Mouse (Mus musculus): ENCODE measurements around the gene Igdcc4. TPM values are rescaled to one million over a fixed set of nuclear protein-coding genes. Genes with fewer than 3 reads are reported as not detected.

Gene Igdcc4
- total and polyA plus RNA-seq, 3 experiments = 0.22 TPM; not detected in 2

DNA sequence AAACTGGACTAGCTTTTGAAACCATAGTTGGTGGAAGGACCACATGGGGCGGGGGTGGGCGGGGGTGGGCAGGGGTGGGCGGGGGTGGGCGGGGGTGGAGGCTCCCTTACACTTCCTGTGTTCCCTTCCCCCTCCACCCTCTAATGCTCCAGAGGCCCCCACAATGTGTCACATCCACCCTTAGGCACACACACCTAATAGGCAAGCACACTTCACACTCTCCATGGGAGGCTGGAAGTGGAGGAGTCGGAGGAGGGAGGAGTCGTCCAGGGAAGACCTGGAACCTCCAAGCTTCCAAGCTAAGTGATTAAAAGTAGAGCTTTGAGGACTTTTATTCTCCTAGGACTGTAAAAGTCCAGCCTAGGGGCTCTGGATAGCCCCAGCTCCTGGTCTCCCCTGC, 67.2 kb downstream of the Igdcc4 start:
- no peak for DNase-seq (ENCODE audit: low spot score)
- H3K9me3 ChIP-seq (replicated peaks) = no peaks in the 10 kb centered on the region
- no peak overlapping the region for H3K4me3 ChIP-seq (ENCODE audit: low read depth, low read length)
- no peaks in the 10 kb centered on the region for H3K4me1 ChIP-seq (ENCODE audit: insufficient read depth, low read depth, low read length)
- peaks cover 36% of the 10 kb centered on the region for H3K27me3 ChIP-seq (ENCODE audit: insufficient read depth, low read length)
- no peaks in the 10 kb centered on the region for H3K36me3 ChIP-seq (replicated peaks)
- TF ChIP-seq CTCF (IDR thresholded peaks at IDR 0.05; ENCODE audit: low read depth, low read length) (no peak), POLR2AphosphoS5 (IDR thresholded peaks at IDR 0.05; ENCODE audit: insufficient replicate concordance, low read depth, low read length) (no peak), GATA2 (IDR thresholded peaks at IDR 0.05; ENCODE audit: borderline replicate concordance, low read depth, low read length) (no peak)
- ATAC-seq (ENCODE audit: extremely low read depth, insufficient number of reproducible peaks, low FRiP score, poor library complexity, severe bottlenecking) = no peak

- DNase-seq (ENCODE audit: low spot score) = no peak
- ATAC-seq (ENCODE audit: extremely low read depth, insufficient number of reproducible peaks, low FRiP score, poor library complexity, severe bottlenecking) = no peak
- no peaks in the 10 kb centered on the region for H3K36me3 ChIP-seq (replicated peaks)
- no peak overlapping the region for H3K4me3 ChIP-seq (ENCODE audit: low read depth, low read length)
- peaks cover 36% of the 10 kb centered on the region for H3K27me3 ChIP-seq (ENCODE audit: insufficient read depth, low read length)
- H3K4me1 ChIP-seq (ENCODE audit: insufficient read depth, low read depth, low read length) = no peaks in the 10 kb centered on the region
- TF ChIP-seq GATA2 (IDR thresholded peaks at IDR 0.05; ENCODE audit: borderline replicate concordance, low read depth, low read length) (no peak), CTCF (IDR thresholded peaks at IDR 0.05; ENCODE audit: low read depth, low read length) (no peak), TAL1 (conservative IDR thresholded peaks at IDR 0.05; ENCODE audit: low read depth, low read length) (no peak), POLR2AphosphoS5 (IDR thresholded peaks at IDR 0.05; ENCODE audit: insufficient replicate concordance, low read depth, low read length) (no peak), GATA1 (IDR thresholded peaks at IDR 0.05; ENCODE audit: borderline replicate concordance, low read length) (no peak)
- H3K9me3 ChIP-seq (replicated peaks) = no peaks in the 10 kb centered on the region
These were observed 67.7 kb downstream of the Igdcc4 start for GRCm38 (mm10) chr9:65168952-65169351.

- TF ChIP-seq CTCF (IDR thresholded peaks at IDR 0.05; ENCODE audit: low read depth, low read length) (no peak), POLR2AphosphoS5 (IDR thresholded peaks at IDR 0.05; ENCODE audit: insufficient replicate concordance, low read depth, low read length) (no peak), TAL1 (conservative IDR thresholded peaks at IDR 0.05; ENCODE audit: low read depth, low read length) (no peak), GATA2 (IDR thresholded peaks at IDR 0.05; ENCODE audit: borderline replicate concordance, low read depth, low read length) (no peak), GATA1 (IDR thresholded peaks at IDR 0.05; ENCODE audit: borderline replicate concordance, low read length) (no peak)
- H3K9me3 ChIP-seq (replicated peaks) = no peaks in the 10 kb centered on the region
- ATAC-seq (ENCODE audit: extremely low read depth, insufficient number of reproducible peaks, low FRiP score, poor library complexity, severe bottlenecking) = no peak
These were observed 71.4 kb downstream of the Igdcc4 start for GRCm38 (mm10) chr9:65172654-65173053.

GRCm38 (mm10) chr9:65175234-65175938, 74.1 kb downstream of the Igdcc4 start:
- Histone ChIP-seq H3K4me3 (ENCODE audit: low read depth, low read length) (no peak overlapping the region), H3K9me3 (replicated peaks) (no peaks in the 10 kb centered on the region), H3K27me3 (ENCODE audit: insufficient read depth, low read length) (peaks cover 48% of the 10 kb centered on the region), H3K36me3 (replicated peaks) (no peaks in the 10 kb centered on the region), H3K4me1 (ENCODE audit: insufficient read depth, low read depth, low read length) (peaks cover 2% of the 10 kb centered on the region; the same call in 1 of the 2 replicates)
- ATAC-seq (ENCODE audit: extremely low read depth, insufficient number of reproducible peaks, low FRiP score, poor library complexity, severe bottlenecking) = no peak
- TF ChIP-seq TAL1 (conservative IDR thresholded peaks at IDR 0.05; ENCODE audit: low read depth, low read length) = no peak
- TF ChIP-seq GATA1 (IDR thresholded peaks at IDR 0.05; ENCODE audit: borderline replicate concordance, low read length) = no peak
- no peak for TF ChIP-seq GATA2 (IDR thresholded peaks at IDR 0.05; ENCODE audit: borderline replicate concordance, low read depth, low read length)
- no peak for TF ChIP-seq POLR2AphosphoS5 (IDR thresholded peaks at IDR 0.05; ENCODE audit: insufficient replicate concordance, low read depth, low read length)
- no peak for TF ChIP-seq CTCF (IDR thresholded peaks at IDR 0.05; ENCODE audit: low read depth, low read length)
- DNase-seq (ENCODE audit: low spot score) = no peak

More at GRCm38 (mm10) chr9:65172654-65173053, 71.4 kb downstream of the Igdcc4 start:
- Histone ChIP-seq H3K36me3 (replicated peaks) (no peaks in the 10 kb centered on the region), H3K4me3 (ENCODE audit: low read depth, low read length) (no peak overlapping the region), H3K4me1 (ENCODE audit: insufficient read depth, low read depth, low read length) (no peaks in the 10 kb centered on the region), H3K27me3 (ENCODE audit: insufficient read depth, low read length) (peaks cover 34% of the 10 kb centered on the region)
- DNase-seq (ENCODE audit: low spot score) = no peak

DNA sequence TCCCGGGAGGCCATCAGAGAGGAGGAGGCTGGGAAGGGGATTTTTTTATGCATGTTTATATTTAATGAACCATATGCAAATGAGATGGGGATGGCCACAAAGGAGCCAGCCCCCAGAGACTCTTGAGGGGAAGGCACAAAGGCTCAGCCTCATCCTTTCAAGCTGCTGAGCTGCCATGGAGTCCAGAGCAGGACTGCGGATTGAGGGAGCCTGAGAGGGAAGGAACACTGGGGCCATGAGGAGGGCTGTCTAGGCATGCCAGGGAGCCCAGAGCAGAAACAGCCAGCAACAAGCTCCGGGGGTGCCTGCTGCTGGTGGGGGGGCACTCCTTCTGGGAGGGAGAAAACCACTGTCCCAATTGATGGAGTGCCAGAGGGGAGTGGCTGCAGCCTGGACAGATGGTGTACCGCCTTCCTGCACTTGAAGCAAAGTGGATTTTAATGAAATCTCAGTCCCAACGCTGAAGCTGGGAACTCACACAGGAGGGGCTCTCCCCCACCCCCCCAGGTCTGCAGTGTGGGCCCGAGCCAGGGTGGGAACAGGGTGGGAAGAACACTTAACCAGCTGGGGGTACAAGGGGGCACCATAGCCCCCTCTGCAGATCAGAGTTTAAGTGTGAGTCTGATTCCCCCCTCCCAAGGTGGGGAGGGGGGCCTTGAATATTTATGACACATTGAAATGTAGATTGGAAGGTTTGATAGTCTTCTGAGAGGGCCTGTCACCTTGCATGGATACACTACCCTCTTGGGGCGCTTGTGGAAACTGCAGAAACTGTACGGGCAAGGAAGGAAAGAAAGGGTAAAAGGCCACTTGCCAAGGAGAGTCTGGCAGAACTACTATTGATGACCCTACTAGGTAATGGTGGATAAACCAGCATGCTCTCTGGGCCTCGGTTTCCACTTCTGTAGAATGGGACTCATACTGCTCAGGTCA, 74.9 kb downstream of the Igdcc4 start:
- no peak overlapping the region for H3K4me3 ChIP-seq (ENCODE audit: low read depth, low read length)
- TF ChIP-seq GATA2 (IDR thresholded peaks at IDR 0.05; ENCODE audit: borderline replicate concordance, low read depth, low read length) = no peak
- TF ChIP-seq POLR2AphosphoS5 (IDR thresholded peaks at IDR 0.05; ENCODE audit: insufficient replicate concordance, low read depth, low read length) = no peak
- no peak for TF ChIP-seq GATA1 (IDR thresholded peaks at IDR 0.05; ENCODE audit: borderline replicate concordance, low read length)
- no peak for TF ChIP-seq TAL1 (conservative IDR thresholded peaks at IDR 0.05; ENCODE audit: low read depth, low read length)
- TF ChIP-seq CTCF (IDR thresholded peaks at IDR 0.05; ENCODE audit: low read depth, low read length) = no peak
- H3K36me3 ChIP-seq (replicated peaks) = no peaks in the 10 kb centered on the region
- DNase-seq (ENCODE audit: low spot score) = no peak
- H3K27me3 ChIP-seq (ENCODE audit: insufficient read depth, low read length) = peaks cover 53% of the 10 kb centered on the region
- peaks cover 3% of the 10 kb centered on the region; the same call in 1 of the 2 replicates for H3K4me1 ChIP-seq (ENCODE audit: insufficient read depth, low read depth, low read length)
- no peak for ATAC-seq (ENCODE audit: extremely low read depth, insufficient number of reproducible peaks, low FRiP score, poor library complexity, severe bottlenecking)
- H3K9me3 ChIP-seq (replicated peaks) = no peaks in the 10 kb centered on the region

DNA sequence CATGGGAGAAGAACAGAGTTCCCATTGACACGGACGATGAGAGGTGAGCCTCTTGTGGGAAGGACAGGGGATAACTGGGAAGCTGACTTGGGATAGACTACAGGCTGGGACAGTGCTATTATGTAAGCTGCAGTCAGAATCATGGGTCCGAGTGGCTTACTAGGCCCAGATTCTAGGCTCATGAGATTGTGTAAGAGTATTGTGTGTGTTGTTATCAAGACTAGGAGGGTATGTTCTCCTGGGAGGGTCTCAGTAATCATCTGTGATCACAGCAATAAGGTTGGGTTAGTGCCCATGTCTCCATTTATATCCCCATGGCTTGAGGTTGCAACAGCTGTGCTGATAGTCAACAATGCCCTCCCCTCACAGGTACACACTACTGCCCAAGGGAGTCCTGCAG, 76.2 kb downstream of the Igdcc4 start:
- H3K36me3 ChIP-seq (replicated peaks) = no peaks in the 10 kb centered on the region
- no peak for ATAC-seq (ENCODE audit: extremely low read depth, insufficient number of reproducible peaks, low FRiP score, poor library complexity, severe bottlenecking)
- peaks cover 3% of the 10 kb centered on the region; the same call in 1 of the 2 replicates for H3K4me1 ChIP-seq (ENCODE audit: insufficient read depth, low read depth, low read length)
- TF ChIP-seq TAL1 (conservative IDR thresholded peaks at IDR 0.05; ENCODE audit: low read depth, low read length) (no peak), GATA1 (IDR thresholded peaks at IDR 0.05; ENCODE audit: borderline replicate concordance, low read length) (no peak), POLR2AphosphoS5 (IDR thresholded peaks at IDR 0.05; ENCODE audit: insufficient replicate concordance, low read depth, low read length) (no peak), CTCF (IDR thresholded peaks at IDR 0.05; ENCODE audit: low read depth, low read length) (no peak), GATA2 (IDR thresholded peaks at IDR 0.05; ENCODE audit: borderline replicate concordance, low read depth, low read length) (no peak)
- H3K27me3 ChIP-seq (ENCODE audit: insufficient read depth, low read length) = peaks cover 66% of the 10 kb centered on the region
- no peak for DNase-seq (ENCODE audit: low spot score)
- H3K4me3 ChIP-seq (ENCODE audit: low read depth, low read length) = no peak overlapping the region
- no peaks in the 10 kb centered on the region for H3K9me3 ChIP-seq (replicated peaks)
